ENCODE assay signal across 13 mouse cellular contexts in the genomic region with DNA sequence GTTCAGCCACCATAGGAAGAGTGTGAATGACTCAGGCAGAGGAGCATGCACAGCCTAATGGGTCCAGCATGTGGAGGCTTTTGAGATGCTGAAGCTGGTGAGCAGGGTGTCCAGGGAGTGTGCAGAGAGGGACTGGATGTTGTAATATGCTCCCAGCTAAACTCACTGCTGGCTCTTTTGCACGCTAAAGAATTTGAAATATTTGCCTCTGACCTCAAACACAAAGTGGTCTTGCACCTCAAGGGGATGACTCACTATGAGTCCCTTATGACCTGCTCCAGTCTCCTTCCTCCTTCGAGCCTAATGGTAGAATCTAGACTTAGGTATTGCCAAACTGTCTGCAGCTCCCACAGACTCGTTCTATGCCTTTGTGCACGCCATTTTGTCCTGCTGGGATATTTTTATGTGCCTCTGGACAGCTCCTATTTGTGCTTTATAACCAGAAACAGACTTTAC. TPM values are rescaled to one million over a fixed set of nuclear protein-coding genes. Genes with fewer than 3 reads are reported as not detected.
DNase-seq lines count a peak whose midpoint lies in the region; TF ChIP-seq lines count a peak whose summit lies in the region.
"Had no signal": no experiment of that assay in that cellular context is flagged by ENCODE, and none has a peak within 500 bp of the region (broad histone marks: within the 10 kb centered on the region; RNA-seq: fewer than 3 reads in every experiment).

No protein-coding gene starts in this region.

- H3K4me1 ChIP-seq in embryonic fibroblast, embryonic 13.5 days (ENCODE audit: control insufficient read depth, insufficient read depth, low read length) = peaks cover 12% of the 10 kb centered on the region
- H3K4me1 ChIP-seq: hindbrain, embryonic 12.5 days had no signal

- H3K27ac ChIP-seq in embryonic fibroblast, embryonic 13.5 days (ENCODE audit: insufficient read depth, low read length) = peak overlapping the region; percentile 95
- H3K27ac ChIP-seq: forebrain, embryonic 12.5 days; hindbrain, embryonic 12.5 days had no signal

- no peaks in the 10 kb centered on the region for H3K27me3 ChIP-seq in C2C12 (ENCODE audit: control insufficient read depth, insufficient read depth, insufficient read length)
- H3K27me3 ChIP-seq: forebrain, embryonic 12.5 days; hindbrain, embryonic 12.5 days had no signal

- DNase-seq in heart, adult 8-10 months (ENCODE audit: low spot score) = peak; percentile 27
- DNase-seq in heart, postnatal 4 days = no peak
- peak; percentile 30 for DNase-seq in lung, postnatal 25 days (ENCODE audit: low spot score)
- no peak for DNase-seq in adrenal gland, adult 18-20 months (ENCODE audit: low spot score in 2 of 2)
- DNase-seq in MN1 (ENCODE audit: low spot score) = no peak
- DNase-seq: cerebellum, adult 18-20 months; kidney, postnatal 36 days; thymus, postnatal 36 days had no signal

- H3K79me3 ChIP-seq in C2C12 (ENCODE audit: low read depth) = no peaks in the 10 kb centered on the region

- no peaks in the 10 kb centered on the region for H3K79me2 ChIP-seq in C2C12 (ENCODE audit: control insufficient read depth, insufficient read depth)

- no peak overlapping the region for H3K4me3 ChIP-seq in C2C12 (ENCODE audit: insufficient read depth, poor library complexity, severe bottlenecking)
- no peak overlapping the region for H3K4me3 ChIP-seq in embryonic fibroblast, embryonic 13.5 days (ENCODE audit: insufficient read depth, low read length)
- H3K4me3 ChIP-seq: forebrain, embryonic 12.5 days; hindbrain, embryonic 12.5 days; megakaryocyte, embryonic 14.5 days had no signal

- TF ChIP-seq CTCF in C2C12 (IDR thresholded peaks at IDR 0.05; ENCODE audit: control insufficient read depth, insufficient read depth, insufficient read length) = no peak
- TF ChIP-seq CTCF in embryonic fibroblast, embryonic 13.5 days (IDR thresholded peaks at IDR 0.05; ENCODE audit: borderline replicate concordance, insufficient read depth, low read length) = no peak

- H3ac ChIP-seq in C2C12 (ENCODE audit: control insufficient read depth, insufficient read length, low read depth) = no peak overlapping the region

- TF ChIP-seq POLR2A in embryonic fibroblast, embryonic 13.5 days (IDR thresholded peaks at IDR 0.05; ENCODE audit: low read depth, low read length) = no peak

- no peaks in the 10 kb centered on the region for H3K36me3 ChIP-seq in C2C12 (ENCODE audit: control insufficient read depth, insufficient read depth)
- H3K36me3 ChIP-seq: forebrain, embryonic 12.5 days; hindbrain, embryonic 12.5 days had no signal

TF ChIP-seq in C2C12, 6 proteins besides CTCF, POLR2A, EP300 and RAD21:
- TF ChIP-seq MYOG (IDR thresholded peaks at IDR 0.05; ENCODE audit: control insufficient read depth, extremely low read depth, insufficient read length) = no peak
- peak; percentile 91 for TF ChIP-seq MAX (IDR thresholded peaks at IDR 0.05)
- TF ChIP-seq MYOD1 (IDR thresholded peaks at IDR 0.05; ENCODE audit: control insufficient read depth, insufficient read length, low read depth) = peak; percentile 38
- TF ChIP-seq FOSL1 (IDR thresholded peaks at IDR 0.05; ENCODE audit: insufficient read depth, low read length, poor library complexity, severe bottlenecking) = peak; percentile 89
- TF ChIP-seq CEBPB (IDR thresholded peaks at IDR 0.05; ENCODE audit: low read depth) = peak; percentile 87
- TF ChIP-seq USF1 (IDR thresholded peaks at IDR 0.05; ENCODE audit: low read depth) = no peak

RNA-seq across cellular contexts. Expression of a gene that starts 55.0 kb away (rescaled TPM):
- total RNA-seq in heart, adult 8-10 months (2022) = 10 to 100 TPM; 12.6 to 18.4 (median 15.0) TPM
- total RNA-seq in heart, postnatal 4 days (2021) = 10 to 100 TPM; 28.7 to 31.3 TPM
- polyA plus RNA-seq in C2C12 (2012; fragmentation: generic; extraction: Trizol) = not detected
- 179 and 211 TPM in 2 replicates for polyA plus RNA-seq in embryonic fibroblast, embryonic 13.5 days (2011; ENCODE audit: insufficient read length, low read depth, missing spikeins)
- total RNA-seq in adrenal gland, adult 18-20 months (2021) = 10 to 100 TPM; 31.5 to 47.6 TPM

Comparison
In these comparisons a context has a peak if more than half of its experiments do, and no peak if none do; other contexts are left out.
1. DNase-seq: peak in heart, adult 8-10 months (single experiment) and lung, postnatal 25 days (single experiment); none in heart, postnatal 4 days (single experiment), adrenal gland, adult 18-20 months (0 of 2) and MN1 (single experiment).